Mouse (Mus musculus): Measurements from ENCODE around the gene Lhx9. TPM values are rescaled to one million over a fixed set of nuclear protein-coding genes. Genes with fewer than 3 reads are reported as not detected.

The Lhx9 gene
- total and polyA plus RNA-seq, 3 experiments: 0.10 to 4.7 (median 0.98) TPM

DNA sequence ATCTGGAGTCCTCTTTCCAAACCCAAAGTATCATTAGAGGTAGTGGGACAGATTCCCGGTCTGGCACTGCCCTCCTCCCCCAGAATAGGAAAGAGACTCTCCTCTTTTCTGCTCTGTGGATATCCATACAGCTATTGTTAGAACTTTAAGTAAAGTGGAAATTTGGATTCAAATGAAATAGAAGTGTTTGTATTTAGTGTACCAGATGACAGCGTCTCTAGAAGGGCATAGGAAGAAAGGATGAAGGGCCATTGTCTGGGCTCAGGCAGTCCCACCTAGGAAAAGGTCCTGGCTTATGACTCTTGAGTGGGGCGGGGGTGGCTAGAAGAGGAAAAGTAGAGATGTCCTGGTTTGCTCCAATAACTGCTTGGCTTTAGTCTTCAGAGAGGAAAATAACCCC, 2.9 kb downstream of the Lhx9 start:
- Histone ChIP-seq H3K27me3 (ENCODE audit: insufficient read depth, low read length) (peaks cover 84% of the 10 kb centered on the region), H3K4me3 (ENCODE audit: low read depth, low read length) (no peak overlapping the region), H3K36me3 (replicated peaks) (peaks cover under 1% of the 10 kb centered on the region), H3K4me1 (ENCODE audit: insufficient read depth, low read depth, low read length) (peaks cover 43% of the 10 kb centered on the region), H3K9me3 (replicated peaks) (no peaks in the 10 kb centered on the region)
- DNase-seq (ENCODE audit: low spot score): no peak
- ATAC-seq (ENCODE audit: extremely low read depth, insufficient number of reproducible peaks, low FRiP score, poor library complexity, severe bottlenecking): no peak
- no peak for TF ChIP-seq GATA1 (IDR thresholded peaks at IDR 0.05; ENCODE audit: borderline replicate concordance, low read length)
- no peak for TF ChIP-seq POLR2AphosphoS5 (IDR thresholded peaks at IDR 0.05; ENCODE audit: insufficient replicate concordance, low read depth, low read length)
- no peak for TF ChIP-seq GATA2 (IDR thresholded peaks at IDR 0.05; ENCODE audit: borderline replicate concordance, low read depth, low read length)
- TF ChIP-seq CTCF (IDR thresholded peaks at IDR 0.05; ENCODE audit: low read depth, low read length): no peak
- TF ChIP-seq TAL1 (conservative IDR thresholded peaks at IDR 0.05; ENCODE audit: low read depth, low read length): no peak

DNA sequence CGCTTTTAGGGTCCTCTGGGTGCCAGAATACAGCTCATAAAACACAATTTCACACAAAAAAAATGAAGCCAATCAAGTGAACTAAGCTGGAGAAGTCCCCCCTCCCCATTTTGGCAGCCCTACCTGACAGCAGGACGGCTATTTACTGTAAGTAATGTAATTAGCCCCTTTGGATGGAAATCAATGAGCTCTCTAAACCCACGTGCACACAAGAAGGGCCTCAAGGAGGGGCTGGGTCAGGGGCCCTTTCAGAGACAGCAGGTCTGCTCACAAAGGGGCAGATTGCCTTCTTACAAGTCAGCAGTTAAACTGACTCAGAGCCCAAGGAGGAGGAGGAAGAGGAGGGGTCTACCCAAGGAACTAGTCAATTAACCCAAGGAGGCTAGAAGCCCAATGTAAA, 4.2 kb downstream of the Lhx9 start:
- TF ChIP-seq CTCF (IDR thresholded peaks at IDR 0.05; ENCODE audit: low read depth, low read length) (no peak), GATA1 (IDR thresholded peaks at IDR 0.05; ENCODE audit: borderline replicate concordance, low read length) (no peak), GATA2 (IDR thresholded peaks at IDR 0.05; ENCODE audit: borderline replicate concordance, low read depth, low read length) (no peak)
- Histone ChIP-seq H3K4me1 (ENCODE audit: insufficient read depth, low read depth, low read length) (peaks cover 47% of the 10 kb centered on the region), H3K36me3 (replicated peaks) (no peaks in the 10 kb centered on the region), H3K9me3 (replicated peaks) (no peaks in the 10 kb centered on the region), H3K4me3 (ENCODE audit: low read depth, low read length) (no peak overlapping the region), H3K27me3 (ENCODE audit: insufficient read depth, low read length) (peaks cover 94% of the 10 kb centered on the region)
- DNase-seq (ENCODE audit: low spot score) (no peak), ATAC-seq (ENCODE audit: extremely low read depth, insufficient number of reproducible peaks, low FRiP score, poor library complexity, severe bottlenecking) (no peak)

DNA sequence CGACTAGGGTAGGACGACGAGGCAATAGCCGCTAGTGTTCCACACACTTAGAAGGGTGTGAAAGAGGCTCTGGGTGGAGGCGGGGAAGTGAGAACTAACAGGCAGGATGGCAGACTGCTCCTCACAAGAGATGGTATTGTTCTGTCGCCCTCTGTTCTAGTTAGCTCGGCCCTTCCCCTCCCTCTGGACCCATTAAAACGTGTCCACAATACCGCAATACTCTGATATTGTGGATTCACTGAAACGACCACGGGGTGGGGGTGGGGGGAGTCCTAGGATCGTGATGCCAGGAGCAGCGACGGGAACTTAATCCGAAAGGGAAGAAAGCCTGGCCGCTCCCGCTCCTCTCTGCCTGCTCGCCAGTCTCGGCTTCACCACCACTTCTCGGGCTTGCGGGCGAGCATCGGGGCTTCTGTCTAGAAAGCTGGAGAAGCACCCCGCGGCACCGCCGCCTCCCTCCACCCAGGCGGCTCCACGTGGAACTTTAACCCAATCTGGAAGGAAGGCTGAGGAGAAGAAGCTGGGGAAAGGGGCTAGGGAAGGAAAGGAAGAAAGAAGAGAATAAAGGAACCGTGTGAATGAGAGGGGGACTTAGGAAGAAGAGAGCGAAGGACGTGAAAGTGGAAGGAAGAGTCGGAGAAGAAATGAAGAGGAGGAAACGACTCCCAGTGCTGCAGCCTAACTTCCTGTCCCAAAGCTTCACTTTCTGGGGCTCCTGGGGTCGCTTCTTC, 4.9 kb downstream of the Lhx9 start:
- H3K4me3 ChIP-seq (ENCODE audit: low read depth, low read length): peak overlapping the region; percentile 71
- H3K36me3 ChIP-seq (replicated peaks): no peaks in the 10 kb centered on the region
- DNase-seq (ENCODE audit: low spot score): peak; percentile 50
- peak; percentile 35 for ATAC-seq (ENCODE audit: extremely low read depth, insufficient number of reproducible peaks, low FRiP score, poor library complexity, severe bottlenecking)
- H3K27me3 ChIP-seq (ENCODE audit: insufficient read depth, low read length): peaks cover 94% of the 10 kb centered on the region
- H3K4me1 ChIP-seq (ENCODE audit: insufficient read depth, low read depth, low read length): peaks cover 40% of the 10 kb centered on the region
- TF ChIP-seq GATA1 (IDR thresholded peaks at IDR 0.05; ENCODE audit: borderline replicate concordance, low read length): no peak
- no peak for TF ChIP-seq GATA2 (IDR thresholded peaks at IDR 0.05; ENCODE audit: borderline replicate concordance, low read depth, low read length)
- TF ChIP-seq TAL1 (conservative IDR thresholded peaks at IDR 0.05; ENCODE audit: low read depth, low read length): no peak
- TF ChIP-seq CTCF (IDR thresholded peaks at IDR 0.05; ENCODE audit: low read depth, low read length): no peak
- no peak for TF ChIP-seq POLR2AphosphoS5 (IDR thresholded peaks at IDR 0.05; ENCODE audit: insufficient replicate concordance, low read depth, low read length)
- H3K9me3 ChIP-seq (replicated peaks): no peaks in the 10 kb centered on the region

DNA sequence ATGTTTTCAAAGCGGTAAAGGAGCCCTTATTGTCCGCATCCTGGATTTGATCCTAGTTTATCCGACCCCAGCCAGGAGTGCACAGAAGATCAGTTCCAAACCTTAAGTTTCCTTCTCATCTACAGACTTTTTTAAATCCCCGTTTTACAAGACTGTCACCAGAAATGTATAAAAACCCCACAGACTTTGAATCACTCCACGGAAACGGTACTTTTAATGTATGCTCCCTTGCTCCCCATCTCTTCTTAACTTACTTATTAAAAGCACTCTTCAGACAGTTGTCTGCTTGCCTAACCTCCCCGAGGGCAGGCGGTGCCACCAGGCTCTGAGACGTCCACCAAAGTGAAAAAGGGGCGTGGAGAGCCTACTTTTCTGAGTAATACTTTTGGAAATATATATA, 5.6 kb downstream of the Lhx9 start:
- TF ChIP-seq TAL1 (conservative IDR thresholded peaks at IDR 0.05; ENCODE audit: low read depth, low read length) (no peak), GATA1 (IDR thresholded peaks at IDR 0.05; ENCODE audit: borderline replicate concordance, low read length) (no peak), POLR2AphosphoS5 (IDR thresholded peaks at IDR 0.05; ENCODE audit: insufficient replicate concordance, low read depth, low read length) (no peak), GATA2 (IDR thresholded peaks at IDR 0.05; ENCODE audit: borderline replicate concordance, low read depth, low read length) (no peak), CTCF (IDR thresholded peaks at IDR 0.05; ENCODE audit: low read depth, low read length) (no peak)
- H3K4me1 ChIP-seq (ENCODE audit: insufficient read depth, low read depth, low read length): peaks cover 38% of the 10 kb centered on the region
- peaks cover 94% of the 10 kb centered on the region for H3K27me3 ChIP-seq (ENCODE audit: insufficient read depth, low read length)
- no peaks in the 10 kb centered on the region for H3K9me3 ChIP-seq (replicated peaks)
- no peak for ATAC-seq (ENCODE audit: extremely low read depth, insufficient number of reproducible peaks, low FRiP score, poor library complexity, severe bottlenecking)
- H3K4me3 ChIP-seq (ENCODE audit: low read depth, low read length): no peak overlapping the region
- no peaks in the 10 kb centered on the region for H3K36me3 ChIP-seq (replicated peaks)
- DNase-seq (ENCODE audit: low spot score): no peak

DNA sequence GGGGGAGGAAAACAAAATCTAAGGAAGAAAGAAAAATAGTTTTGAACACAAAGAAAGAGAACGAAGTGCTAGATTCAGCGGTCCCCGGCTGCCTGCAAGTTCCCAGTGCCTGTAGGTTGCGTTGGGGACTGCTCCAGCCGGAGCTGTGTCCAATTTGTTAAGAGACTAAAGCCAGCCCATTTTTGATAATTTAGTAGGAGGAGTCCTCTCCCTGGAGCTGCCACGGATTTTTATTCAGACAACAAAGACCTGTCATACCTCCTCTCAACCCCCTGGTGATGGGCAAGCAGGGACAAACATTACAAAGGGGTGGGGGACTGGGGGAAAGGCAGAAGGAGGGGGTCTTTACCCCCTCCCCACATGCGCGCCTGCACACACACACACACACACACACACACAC, 6.1 kb downstream of the Lhx9 start:
- H3K4me1 ChIP-seq (ENCODE audit: insufficient read depth, low read depth, low read length): peaks cover 40% of the 10 kb centered on the region
- no peak for DNase-seq (ENCODE audit: low spot score)
- TF ChIP-seq GATA1 (IDR thresholded peaks at IDR 0.05; ENCODE audit: borderline replicate concordance, low read length) (no peak), CTCF (IDR thresholded peaks at IDR 0.05; ENCODE audit: low read depth, low read length) (no peak), GATA2 (IDR thresholded peaks at IDR 0.05; ENCODE audit: borderline replicate concordance, low read depth, low read length) (no peak), TAL1 (conservative IDR thresholded peaks at IDR 0.05; ENCODE audit: low read depth, low read length) (no peak), POLR2AphosphoS5 (IDR thresholded peaks at IDR 0.05; ENCODE audit: insufficient replicate concordance, low read depth, low read length) (no peak)
- H3K9me3 ChIP-seq (replicated peaks): no peaks in the 10 kb centered on the region
- H3K36me3 ChIP-seq (replicated peaks): no peaks in the 10 kb centered on the region
- peaks cover 96% of the 10 kb centered on the region for H3K27me3 ChIP-seq (ENCODE audit: insufficient read depth, low read length)
- H3K4me3 ChIP-seq (ENCODE audit: low read depth, low read length): no peak overlapping the region; the same call in 1 of the 2 replicates
- ATAC-seq (ENCODE audit: extremely low read depth, insufficient number of reproducible peaks, low FRiP score, poor library complexity, severe bottlenecking): no peak

DNA sequence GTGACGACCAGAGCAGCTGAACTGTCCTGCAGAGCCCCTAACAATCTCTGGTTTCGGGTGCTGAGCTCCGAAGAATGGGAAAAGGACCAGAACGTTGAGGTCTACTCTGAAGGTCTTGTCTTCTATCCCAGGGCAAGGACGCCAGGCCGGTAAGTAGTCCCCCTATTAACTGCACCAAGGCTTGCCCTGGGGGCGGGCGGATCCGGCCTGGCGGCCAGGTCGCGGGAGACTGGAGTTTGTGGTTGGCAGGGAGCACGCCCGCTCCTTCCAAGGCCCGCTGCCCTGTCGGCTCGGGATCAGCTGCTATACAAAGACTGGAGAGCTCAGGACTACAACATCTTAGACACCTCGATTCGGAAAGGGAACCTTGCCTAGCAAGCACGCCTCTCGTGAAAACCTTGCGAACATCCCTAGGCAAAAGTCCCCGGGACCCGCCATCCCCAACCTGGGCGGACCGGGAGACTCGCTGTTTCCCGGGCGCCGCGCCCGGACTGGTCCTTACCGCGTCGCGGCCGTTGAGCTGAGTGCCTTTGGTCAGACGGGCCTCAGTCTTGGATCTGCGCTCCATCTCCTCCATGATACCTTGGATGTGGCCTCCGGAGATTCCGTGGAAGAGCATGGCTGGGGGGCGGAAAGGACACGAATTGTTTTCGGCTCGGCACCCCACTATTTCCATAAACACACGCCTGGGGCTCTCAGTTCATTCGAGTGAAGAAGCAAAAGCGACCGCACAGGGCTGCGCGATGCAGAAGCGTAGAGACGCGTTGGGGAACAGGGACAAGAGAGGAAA, 6.9 kb downstream of the Lhx9 start:
- Histone ChIP-seq H3K36me3 (replicated peaks) (no peaks in the 10 kb centered on the region), H3K4me1 (ENCODE audit: insufficient read depth, low read depth, low read length) (peaks cover 38% of the 10 kb centered on the region), H3K27me3 (ENCODE audit: insufficient read depth, low read length) (peaks cover 96% of the 10 kb centered on the region), H3K4me3 (ENCODE audit: low read depth, low read length) (peak overlapping the region; percentile 21; the same call in 1 of the 2 replicates), H3K9me3 (replicated peaks) (no peaks in the 10 kb centered on the region)
- TF ChIP-seq POLR2AphosphoS5 (IDR thresholded peaks at IDR 0.05; ENCODE audit: insufficient replicate concordance, low read depth, low read length) (no peak), GATA1 (IDR thresholded peaks at IDR 0.05; ENCODE audit: borderline replicate concordance, low read length) (no peak), CTCF (IDR thresholded peaks at IDR 0.05; ENCODE audit: low read depth, low read length) (no peak), TAL1 (conservative IDR thresholded peaks at IDR 0.05; ENCODE audit: low read depth, low read length) (no peak), GATA2 (IDR thresholded peaks at IDR 0.05; ENCODE audit: borderline replicate concordance, low read depth, low read length) (no peak)
- no peak for ATAC-seq (ENCODE audit: extremely low read depth, insufficient number of reproducible peaks, low FRiP score, poor library complexity, severe bottlenecking)
- no peak for DNase-seq (ENCODE audit: low spot score)

All from G1E (cell line).